Comparison of ENCODE assay signal across 27 mouse cellular contexts in genomic region chr2:163468866-163469265, GRCm38 (mm10). TPM values are rescaled to one million over a fixed set of nuclear protein-coding genes. Genes with fewer than 3 reads are reported as not detected.
"Had no signal": no experiment of that assay in that cellular context is flagged by ENCODE, and none has a peak within 500 bp of the region (broad histone marks: within the 10 kb centered on the region; RNA-seq: fewer than 3 reads in every experiment).

No protein-coding gene starts in this region.

- H3K9ac ChIP-seq: liver, embryonic 12.5 days; liver, embryonic 15.5 days; lung, embryonic 15.5 days; midbrain, embryonic 13.5 days had no signal

- H3K4me3 ChIP-seq: left cerebral cortex, adult 2 months; liver, embryonic 12.5 days; liver, embryonic 15.5 days; lung, embryonic 15.5 days; midbrain, embryonic 10.5 days; midbrain, embryonic 13.5 days had no signal

- ATAC-seq: liver, embryonic 12.5 days; midbrain, embryonic 13.5 days had no signal

- H3K4me2 ChIP-seq: liver, embryonic 12.5 days; liver, embryonic 15.5 days; lung, embryonic 15.5 days; midbrain, embryonic 13.5 days had no signal

- H3K9me3 ChIP-seq: liver, embryonic 12.5 days; liver, embryonic 15.5 days; lung, embryonic 15.5 days; megakaryocyte, embryonic 14.5 days; midbrain, embryonic 10.5 days; midbrain, embryonic 13.5 days had no signal

- H3K27ac ChIP-seq: kidney, postnatal 0 days; left cerebral cortex, adult 2 months; liver, embryonic 12.5 days; liver, embryonic 15.5 days; lung, embryonic 15.5 days; midbrain, embryonic 10.5 days; midbrain, embryonic 13.5 days had no signal

- H3K27me3 ChIP-seq: liver, embryonic 12.5 days; liver, embryonic 15.5 days; lung, embryonic 15.5 days; megakaryocyte, embryonic 14.5 days; midbrain, embryonic 13.5 days had no signal

- DNase-seq: kidney, postnatal 36 days; layer of hippocampus, postnatal 36 days; lung, adult 18-20 months; lung, postnatal 10 days; lung, postnatal 36 days; thymus, adult 18-20 months; thymus, postnatal 36 days had no signal

RNA-seq across cellular contexts. Expression of gene R3hdml, which starts 23.3 kb away (rescaled TPM):
- total RNA-seq: layer of hippocampus, adult 8-10 months; layer of hippocampus, postnatal 36 days; left cerebral cortex, adult 2 months; left cerebral cortex, postnatal 36 days had no signal
- polyA plus RNA-seq: limb, embryonic 11.5 days; liver, embryonic 12.5 days; liver, embryonic 15.5 days; midbrain, embryonic 10.5 days; midbrain, embryonic 13.5 days; spleen, adult 2 months; stomach, embryonic 16.5 days; testis, adult 2 months; urinary bladder, adult 2 months had no signal

RNA-seq across cellular contexts. Expression of gene Hnf4a, which starts 37.7 kb away (rescaled TPM):
- total RNA-seq: layer of hippocampus, adult 8-10 months; layer of hippocampus, postnatal 10 days; layer of hippocampus, postnatal 36 days; left cerebral cortex, adult 2 months; left cerebral cortex, postnatal 10 days; left cerebral cortex, postnatal 36 days; midbrain, postnatal 0 days had no signal
- polyA plus RNA-seq: limb, embryonic 11.5 days; midbrain, embryonic 13.5 days; midbrain, postnatal 0 days; neural tube, embryonic 11.5 days; neural tube, embryonic 14.5 days had no signal
